13 mouse cellular contexts compared by ENCODE assay signal in the genomic region with DNA sequence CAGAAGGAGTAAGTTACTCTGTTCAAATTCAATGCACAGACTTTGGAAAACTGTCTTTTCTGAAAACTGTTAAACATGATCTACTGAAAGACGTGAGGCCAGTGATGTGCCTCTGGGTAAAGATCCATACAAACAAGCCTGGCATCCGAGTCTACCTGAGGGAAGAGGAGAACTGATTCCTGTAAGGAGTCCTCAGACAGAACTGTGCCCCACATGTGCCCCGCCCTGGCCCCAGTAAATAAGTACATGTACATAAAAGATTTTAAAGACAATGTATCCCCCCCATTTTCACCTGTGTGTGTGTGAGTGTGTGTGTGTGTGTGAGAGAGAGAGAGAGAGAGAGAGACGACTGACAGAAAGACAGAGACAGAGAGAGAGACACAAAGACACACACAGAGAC. TPM values are rescaled to one million over a fixed set of nuclear protein-coding genes. Genes with fewer than 3 reads are reported as not detected.
A peak's percentile ranks its signal among the peaks of the same experiment; 100 is the strongest.
DNase-seq lines count a peak whose midpoint lies in the region; ATAC-seq and TF ChIP-seq lines count a peak whose summit lies in the region.
"Had no signal": no experiment of that assay in that cellular context is flagged by ENCODE, and none has a peak within 500 bp of the region (broad histone marks: within the 10 kb centered on the region; RNA-seq: fewer than 3 reads in every experiment).

No protein-coding gene starts in this region.

- H3K27me3 ChIP-seq in liver, embryonic 15.5 days: no peaks in the 10 kb centered on the region
- H3K27me3 ChIP-seq in CH12.LX (replicated peaks): no peaks in the 10 kb centered on the region
- H3K27me3 ChIP-seq in stomach, embryonic 16.5 days (ENCODE audit: control insufficient read depth, insufficient read depth, low read length): no peaks in the 10 kb centered on the region
- H3K27me3 ChIP-seq: limb, embryonic 15.5 days; midbrain, embryonic 15.5 days; neural tube, embryonic 12.5 days had no signal

- H3K4me3 ChIP-seq in liver, embryonic 15.5 days (replicated peaks): no peak overlapping the region
- H3K4me3 ChIP-seq in CH12.LX (replicated peaks in 1 of 3; ENCODE audit: low read depth in 2 of 3, low read length in 2 of 3, poor library complexity in 1 of 3): peak overlapping the region; percentile 33 to 43 (median 39)
- no peak overlapping the region for H3K4me3 ChIP-seq in stomach, embryonic 16.5 days (replicated peaks; ENCODE audit: low read length)
- H3K4me3 ChIP-seq: limb, embryonic 15.5 days; midbrain, embryonic 15.5 days; neural tube, embryonic 12.5 days had no signal

- TF ChIP-seq CTCF in CH12.LX (conservative IDR thresholded peaks at IDR 0.05 in 1 of 2, IDR thresholded peaks at IDR 0.05 in 1 of 2; ENCODE audit: low read depth in 2 of 2, low read length in 2 of 2): no peak

- peak overlapping the region; percentile 53; the same call in 1 of the 2 replicates for H3K27ac ChIP-seq in liver, embryonic 15.5 days (replicated peaks)
- H3K27ac ChIP-seq in CH12.LX (ENCODE audit: insufficient read depth, low read depth): peak overlapping the region; percentile 98
- H3K27ac ChIP-seq in stomach, embryonic 16.5 days (ENCODE audit: low read length): peak overlapping the region; percentile 82
- H3K27ac ChIP-seq: midbrain, embryonic 15.5 days; neural tube, embryonic 12.5 days had no signal

- dilution Hi-C loops in CH12.LX (cut with MboI; ENCODE audit: extremely low pct_ligation_motif_present, extremely low pct_unique_long_range_greater_than_20kb, low sequenced_read_pairs): no loop called here

- ATAC-seq in liver, embryonic 15.5 days (ENCODE audit: insufficient read depth): no peak
- ATAC-seq in stomach, embryonic 16.5 days (ENCODE audit: insufficient read depth, low FRiP score): no peak
- ATAC-seq: midbrain, embryonic 15.5 days had no signal

- no peak overlapping the region for H3K4me2 ChIP-seq in liver, embryonic 15.5 days
- H3K4me2 ChIP-seq in CH12.LX (ENCODE audit: insufficient read depth, low read depth, poor library complexity, severe bottlenecking): peak overlapping the region; percentile 95
- no peak overlapping the region for H3K4me2 ChIP-seq in stomach, embryonic 16.5 days (ENCODE audit: low read depth, low read length)
- H3K4me2 ChIP-seq: limb, embryonic 15.5 days; midbrain, embryonic 15.5 days; neural tube, embryonic 12.5 days had no signal

- no peak for TF ChIP-seq EP300 in CH12.LX (IDR thresholded peaks at IDR 0.05; ENCODE audit: low read length)

- no peaks in the 10 kb centered on the region for H3K79me2 ChIP-seq in CH12.LX (replicated peaks; ENCODE audit: control insufficient read depth, extremely low read depth, insufficient read depth, poor library complexity, severe bottlenecking)

- in situ Hi-C loops in CH12.LX (cut with MboI; ENCODE audit: low pct_ligation_motif_present, low pct_unique_long_range_greater_than_20kb, low sequenced_read_pairs): loop anchor here (10.0 kb wide), 1 partner anchor 97 kb away; a partner anchor contains a TSS

- TF ChIP-seq POLR2A in CH12.LX (IDR thresholded peaks at IDR 0.05; ENCODE audit: low read depth, low read length): no peak

- no peak for TF ChIP-seq RAD21 in CH12.LX (IDR thresholded peaks at IDR 0.05; ENCODE audit: low read depth, low read length)

- WGBS in liver, embryonic 15.5 days (ENCODE audit: insufficient replicate concordance): 43% methylated on average over 4 of the region's 4 CpGs
- WGBS in stomach, embryonic 16.5 days: 70% methylated on average over 4 of the region's 4 CpGs

- no peaks in the 10 kb centered on the region for H3K9me3 ChIP-seq in liver, embryonic 15.5 days (replicated peaks)
- H3K9me3 ChIP-seq in CH12.LX (replicated peaks; ENCODE audit: low read length): no peaks in the 10 kb centered on the region
- no peaks in the 10 kb centered on the region for H3K9me3 ChIP-seq in stomach, embryonic 16.5 days (replicated peaks; ENCODE audit: control insufficient read depth, low read length)
- H3K9me3 ChIP-seq: limb, embryonic 15.5 days; midbrain, embryonic 15.5 days; neural tube, embryonic 12.5 days had no signal

- peaks cover 12% of the 10 kb centered on the region; the same call in 1 of the 2 replicates for H3K4me1 ChIP-seq in liver, embryonic 15.5 days (replicated peaks)
- H3K4me1 ChIP-seq in CH12.LX (ENCODE audit: control insufficient read depth in 1 of 2, insufficient read depth in 2 of 2): peaks cover 9 to 60% of the 10 kb centered on the region in 2 experiments; a peak in 3 of 4 replicates
- peaks cover 7% of the 10 kb centered on the region; the same call in 1 of the 2 replicates for H3K4me1 ChIP-seq in stomach, embryonic 16.5 days (ENCODE audit: control insufficient read depth, insufficient read depth, low read length)
- H3K4me1 ChIP-seq: midbrain, embryonic 15.5 days had no signal

- H3K36me3 ChIP-seq in liver, embryonic 15.5 days (replicated peaks): no peaks in the 10 kb centered on the region
- H3K36me3 ChIP-seq in CH12.LX (replicated peaks in 1 of 2; ENCODE audit: control insufficient read depth in 1 of 2, insufficient read depth in 1 of 2, low read length in 1 of 2): no peaks in the 10 kb centered on the region
- no peaks in the 10 kb centered on the region for H3K36me3 ChIP-seq in stomach, embryonic 16.5 days (ENCODE audit: control insufficient read depth, insufficient read depth, low read length)
- H3K36me3 ChIP-seq: limb, embryonic 15.5 days; midbrain, embryonic 15.5 days; neural tube, embryonic 12.5 days had no signal

- peak; percentile 69 for DNase-seq in heart, adult 11 months
- no peak for DNase-seq in heart, adult 8-10 months (ENCODE audit: low spot score)
- DNase-seq in liver (no peak), CH12.LX (ENCODE audit: extremely low read depth) (peak; percentile 22)
- no peak for DNase-seq in gastrocnemius, postnatal 10 days
- DNase-seq in urinary bladder, adult 18-20 months (ENCODE audit: low spot score in 2 of 2): no peak
- DNase-seq: cerebellum, postnatal 36 days had no signal

- no peak overlapping the region for H3K9ac ChIP-seq in liver, embryonic 15.5 days
- H3K9ac ChIP-seq in CH12.LX (ENCODE audit: insufficient read depth, low read depth): peak overlapping the region; percentile 83
- H3K9ac ChIP-seq in stomach, embryonic 16.5 days (ENCODE audit: low read length): no peak overlapping the region
- H3K9ac ChIP-seq: forebrain, postnatal 0 days; limb, embryonic 15.5 days; midbrain, embryonic 15.5 days; neural tube, embryonic 12.5 days had no signal

TF ChIP-seq in CH12.LX, 34 proteins besides CTCF, POLR2A, EP300 and RAD21:
- TF ChIP-seq MEF2A (IDR thresholded peaks at IDR 0.05; ENCODE audit: borderline replicate concordance, low read depth, low read length) (0 out of 2 replicates have a peak, but pooled peaks have one; percentile 19), CHD1 (IDR thresholded peaks at IDR 0.05; ENCODE audit: low read depth, low read length) (peak; percentile 25; the same call in 1 of the 2 replicates), PAX5 (IDR thresholded peaks at IDR 0.05; ENCODE audit: low read length) (no peak)
TF ChIP-seq in CH12.LX: peak in this region for 2.

RNA-seq across cellular contexts. Expression of a gene that starts 42.0 kb away (rescaled TPM):
- total RNA-seq in heart, adult 8-10 months (2022): 100 to 1,000 TPM; 129 to 150 (median 143) TPM
- 239 and 245 TPM in 2 replicates for polyA plus RNA-seq in liver, embryonic 15.5 days (2015; fragmentation: Nextera tagmentation; extraction: Ambion mirVana)
- total RNA-seq in CH12.LX (2012; rRNA removed) (297 and 340 TPM in 2 replicates), CH12.LX (2014; rRNA removed) (706 and 745 TPM in 2 replicates)
- 372 and 393 TPM in 2 replicates for polyA plus RNA-seq in CH12.LX (2012; ENCODE audit: insufficient read length, low read depth)
- 336 and 342 TPM in 2 replicates for polyA plus RNA-seq in stomach, embryonic 16.5 days (2015; fragmentation: Nextera tagmentation; extraction: Ambion mirVana)
- 100 to 1,000 TPM; 108 to 114 TPM for total RNA-seq in gastrocnemius, postnatal 10 days (2021)

Comparison
In these comparisons a context has a peak if more than half of its experiments do, and no peak if none do; other contexts are left out.
1. DNase-seq: peak in heart, adult 11 months (single experiment) and CH12.LX (single experiment); none in heart, adult 8-10 months (single experiment), liver (single experiment), gastrocnemius, postnatal 10 days (single experiment) and urinary bladder, adult 18-20 months (0 of 2).
2. H3K4me3 ChIP-seq: peak in CH12.LX (3 of 3); none in liver, embryonic 15.5 days (single experiment) and stomach, embryonic 16.5 days (single experiment).
3. Peak in every context shown above with its lines, with median percentiles within 50 percentile points of each other: H3K27ac ChIP-seq.